In genomic region chr15:72283846-72284245, GRCm38 (mm10) we compare ENCODE assay signal across 22 mouse cellular contexts.
DNase-seq lines count a peak whose midpoint lies in the region; ATAC-seq and TF ChIP-seq lines count a peak whose summit lies in the region.
"Had no signal": no experiment of that assay in that cellular context is flagged by ENCODE, and none has a peak within 500 bp of the region (broad histone marks: within the 10 kb centered on the region; RNA-seq: fewer than 3 reads in every experiment).

No protein-coding gene starts in this region.

- no peak overlapping the region for H3K27ac ChIP-seq in hindbrain, postnatal 0 days
- H3K27ac ChIP-seq in hindbrain, embryonic 14.5 days: no peak overlapping the region
- no peak overlapping the region for H3K27ac ChIP-seq in midbrain, postnatal 0 days (ENCODE audit: low read depth, low read length)
- H3K27ac ChIP-seq in midbrain, embryonic 10.5 days (replicated peaks): no peak overlapping the region
- no peak overlapping the region for H3K27ac ChIP-seq in kidney, adult 2 months (ENCODE audit: insufficient read depth, low read depth, low read length)
- H3K27ac ChIP-seq: forebrain, embryonic 15.5 days; heart, embryonic 10.5 days; hindbrain, embryonic 12.5 days had no signal

- no peaks in the 10 kb centered on the region for H3K36me3 ChIP-seq in hindbrain, postnatal 0 days (ENCODE audit: insufficient read depth, low read length)
- no peaks in the 10 kb centered on the region for H3K36me3 ChIP-seq in hindbrain, embryonic 14.5 days (replicated peaks; ENCODE audit: control insufficient read depth, insufficient read depth)
- H3K36me3 ChIP-seq in midbrain, postnatal 0 days (ENCODE audit: insufficient read depth, low read length): no peaks in the 10 kb centered on the region
- H3K36me3 ChIP-seq in midbrain, embryonic 10.5 days: no peaks in the 10 kb centered on the region
- no peaks in the 10 kb centered on the region for H3K36me3 ChIP-seq in kidney, adult 2 months (ENCODE audit: control insufficient read depth, insufficient read depth, low read length)
- H3K36me3 ChIP-seq: forebrain, embryonic 15.5 days; G1E; heart, embryonic 10.5 days; hindbrain, embryonic 12.5 days had no signal

- no peak overlapping the region for H3K4me2 ChIP-seq in hindbrain, postnatal 0 days (ENCODE audit: low read depth, low read length)
- H3K4me2 ChIP-seq in hindbrain, embryonic 14.5 days (replicated peaks): no peak overlapping the region
- no peak overlapping the region for H3K4me2 ChIP-seq in midbrain, postnatal 0 days (ENCODE audit: low read depth, low read length, poor library complexity, severe bottlenecking)
- H3K4me2 ChIP-seq: forebrain, embryonic 15.5 days; hindbrain, embryonic 12.5 days had no signal

- no peak overlapping the region for H3K4me3 ChIP-seq in hindbrain, postnatal 0 days (ENCODE audit: low read length)
- no peak overlapping the region for H3K4me3 ChIP-seq in hindbrain, embryonic 14.5 days (replicated peaks; ENCODE audit: low read length)
- no peak overlapping the region for H3K4me3 ChIP-seq in midbrain, postnatal 0 days (ENCODE audit: low read depth, low read length)
- no peak overlapping the region for H3K4me3 ChIP-seq in midbrain, embryonic 10.5 days
- no peak overlapping the region for H3K4me3 ChIP-seq in kidney, adult 2 months (ENCODE audit: insufficient read depth, low read depth, low read length)
- H3K4me3 ChIP-seq: forebrain, embryonic 15.5 days; heart, embryonic 10.5 days; hindbrain, embryonic 12.5 days had no signal

- TF ChIP-seq CTCF in hindbrain, postnatal 0 days (IDR thresholded peaks at IDR 0.05; ENCODE audit: low read depth): no peak
- no peak for TF ChIP-seq CTCF in midbrain, postnatal 0 days (IDR thresholded peaks at IDR 0.05)
- TF ChIP-seq CTCF in kidney, adult 2 months (conservative IDR thresholded peaks at IDR 0.05; ENCODE audit: insufficient read depth, insufficient read length, low read depth, low read length): no peak

- no peak overlapping the region for H3K9ac ChIP-seq in hindbrain, postnatal 0 days (replicated peaks; ENCODE audit: low read length)
- H3K9ac ChIP-seq in hindbrain, embryonic 14.5 days: no peak overlapping the region
- H3K9ac ChIP-seq in midbrain, postnatal 0 days (replicated peaks; ENCODE audit: low read length, poor library complexity, severe bottlenecking): no peak overlapping the region
- H3K9ac ChIP-seq: forebrain, embryonic 15.5 days; hindbrain, embryonic 12.5 days had no signal

- TF ChIP-seq POLR2A in kidney, adult 2 months (IDR thresholded peaks at IDR 0.05; ENCODE audit: low read depth, low read length): no peak

- H3K27me3 ChIP-seq in hindbrain, postnatal 0 days (ENCODE audit: insufficient read depth, low read length): no peaks in the 10 kb centered on the region
- H3K27me3 ChIP-seq in hindbrain, embryonic 14.5 days (ENCODE audit: control insufficient read depth, insufficient read depth, low read length): no peaks in the 10 kb centered on the region
- H3K27me3 ChIP-seq in midbrain, postnatal 0 days (ENCODE audit: insufficient read depth, low read length): no peaks in the 10 kb centered on the region
- no peaks in the 10 kb centered on the region for H3K27me3 ChIP-seq in midbrain, embryonic 10.5 days (ENCODE audit: low read depth, poor library complexity, severe bottlenecking)
- H3K27me3 ChIP-seq in kidney, adult 2 months (replicated peaks; ENCODE audit: control insufficient read depth, insufficient read depth, low read length): no peaks in the 10 kb centered on the region
- H3K27me3 ChIP-seq: forebrain, embryonic 15.5 days; hindbrain, embryonic 12.5 days had no signal

- no peak for ATAC-seq in hindbrain, postnatal 0 days
- ATAC-seq in hindbrain, embryonic 14.5 days (ENCODE audit: low FRiP score): no peak
- ATAC-seq in midbrain, postnatal 0 days (ENCODE audit: low FRiP score): no peak
- ATAC-seq: activated CD4-positive, CD25-positive, alpha-beta regulatory T cell, adult 4 months; CD4-positive, CD25-positive, alpha-beta regulatory T cell, adult 4 months; forebrain, embryonic 15.5 days; inflammation-experienced regulatory T-cells, adult 6 months had no signal

- 53% methylated on average over 1 of the region's 1 CpGs for WGBS in hindbrain, postnatal 0 days
- WGBS in hindbrain, embryonic 14.5 days: 71% methylated on average over 1 of the region's 1 CpGs
- whole genome bisulfite sequencing in midbrain, postnatal 0 days: 32% methylated on average over 1 of the region's 1 CpGs
- WGBS in midbrain, embryonic 10.5 days: 39% methylated on average over 1 of the region's 1 CpGs
- WGBS in kidney, adult 2 months: 70% methylated on average over 1 of the region's 1 CpGs

- H3K9me3 ChIP-seq in hindbrain, postnatal 0 days (ENCODE audit: low read length): no peaks in the 10 kb centered on the region
- no peaks in the 10 kb centered on the region for H3K9me3 ChIP-seq in hindbrain, embryonic 14.5 days (ENCODE audit: control insufficient read depth, low read length)
- no peaks in the 10 kb centered on the region for H3K9me3 ChIP-seq in midbrain, postnatal 0 days (ENCODE audit: low read length)
- no peaks in the 10 kb centered on the region for H3K9me3 ChIP-seq in midbrain, embryonic 10.5 days (replicated peaks)
- H3K9me3 ChIP-seq: forebrain, embryonic 15.5 days; heart, embryonic 10.5 days; hindbrain, embryonic 12.5 days had no signal

- peak; percentile 36 to 53 for DNase-seq in cerebellum, postnatal 10 days
- DNase-seq in cerebellum, adult 8-10 months: no peak
- DNase-seq in hindbrain, postnatal 0 days (ENCODE audit: low spot score): peak; percentile 41
- no peak for DNase-seq in hindbrain, embryonic 14.5 days (ENCODE audit: low spot score)
- DNase-seq in midbrain, postnatal 0 days (ENCODE audit: low spot score): peak; percentile 29
- DNase-seq in midbrain, embryonic 10.5 days (ENCODE audit: low spot score): no peak
- DNase-seq in brain, adult 2 months (ENCODE audit: low read depth, low spot score): peak; percentile 13
- DNase-seq in kidney, adult 2 months: no peak
- DNase-seq: adrenal gland, postnatal 14 days; B cell, adult 2 months; cerebellum, adult 2 months; cerebellum, postnatal 36 days; heart, adult 18-20 months; heart, postnatal 10 days; heart, postnatal 4 days had no signal

- 0 out of 2 replicates have a peak, but pooled peaks cover 4% of the 10 kb centered on the region for H3K4me1 ChIP-seq in hindbrain, postnatal 0 days (ENCODE audit: insufficient read depth, low read length)
- no peaks in the 10 kb centered on the region for H3K4me1 ChIP-seq in hindbrain, embryonic 14.5 days (replicated peaks; ENCODE audit: control insufficient read depth, insufficient read depth, low read length)
- no peaks in the 10 kb centered on the region for H3K4me1 ChIP-seq in midbrain, postnatal 0 days (ENCODE audit: insufficient read depth, low read length)
- H3K4me1 ChIP-seq in midbrain, embryonic 10.5 days: peaks cover 15% of the 10 kb centered on the region
- no peaks in the 10 kb centered on the region for H3K4me1 ChIP-seq in kidney, adult 2 months (ENCODE audit: control insufficient read depth, insufficient read depth, low read length)
- H3K4me1 ChIP-seq: forebrain, embryonic 15.5 days; heart, embryonic 10.5 days; hindbrain, embryonic 12.5 days had no signal

Comparison
In these comparisons a context has a peak if more than half of its experiments do, and no peak if none do; other contexts are left out.
1. DNase-seq: peak in cerebellum, postnatal 10 days (2 of 2), hindbrain, postnatal 0 days (single experiment), midbrain, postnatal 0 days (single experiment) and brain, adult 2 months (single experiment); none in cerebellum, adult 8-10 months (single experiment), hindbrain, embryonic 14.5 days (single experiment), midbrain, embryonic 10.5 days (single experiment) and kidney, adult 2 months (single experiment).